Mouse (Mus musculus) forebrain, embryonic 14.5 days (tissue): ENCODE measurements around the gene Helz2. TPM values are rescaled to one million over a fixed set of nuclear protein-coding genes. Genes with fewer than 3 reads are reported as not detected.
A peak's percentile ranks its signal among the peaks of the same experiment; 100 is the strongest.
"Not testable (repeated sequence)": the region's sequence is repeated elsewhere in the genome, so short reads cannot be mapped to it uniquely, and the experiment has no call there.

ENCODE experiments used
- ATAC-seq: fragments of 200-750 bp; cut with Nextera tagmentation; 2 replicates; pipeline ENCODE4 v1.8.0; 2017; ENCODE audit warnings: mild to moderate bottlenecking, moderate library complexity
- DNase-seq: peaks from one replicate; pipeline ENCODE4 v3.0.0-alpha.2; 2015; ENCODE audit warnings: low spot score
- H3K27ac ChIP-seq: fragments of 300-500 bp; sonication (generic); 2 replicates; pipeline ENCODE4 v1.5.1; 2014; ENCODE audit warnings: low read depth, mild to moderate bottlenecking, control low read depth, low read length, moderate library complexity
- H3K27me3 ChIP-seq: fragments of 300-500 bp; sonication (generic); replicated peaks from 2 replicates; pipeline ENCODE4 v1.6.1; 2014; ENCODE audit warnings: low read length, control low read depth, mixed read lengths; ENCODE audit not compliant: control insufficient read depth, insufficient read depth
- H3K36me3 ChIP-seq: fragments of 300-500 bp; sonication (generic); 2 replicates; pipeline ENCODE4 v1.6.1; 2014; ENCODE audit warnings: low read length, control low read depth; ENCODE audit not compliant: control insufficient read depth, insufficient read depth
- H3K4me1 ChIP-seq: fragments of 300-500 bp; sonication (generic); 2 replicates; pipeline ENCODE4 v1.6.1; 2014; ENCODE audit warnings: antibody characterized with exemption, low read length, control low read depth; ENCODE audit not compliant: control insufficient read depth, insufficient read depth
- H3K4me2 ChIP-seq: fragments of 300-500 bp; sonication (generic); 2 replicates; pipeline ENCODE4 v1.6.1; 2014; ENCODE audit warnings: mild to moderate bottlenecking, control low read depth, low read length
- H3K4me3 ChIP-seq: fragments of 300-500 bp; sonication (generic); 2 replicates; pipeline ENCODE4 v1.5.1; 2014; ENCODE audit warnings: low read depth, low read length, control low read depth
- H3K9ac ChIP-seq: fragments of 300-500 bp; sonication (generic); 2 replicates; pipeline ENCODE4 v1.6.1; 2014; ENCODE audit warnings: mild to moderate bottlenecking, low read length, control low read depth, moderate library complexity
- H3K9me3 ChIP-seq: fragments of 300-500 bp; sonication (generic); replicated peaks from 2 replicates; pipeline ENCODE4 v1.6.1; 2016; ENCODE audit warnings: low read length, control low read depth, mixed read lengths; ENCODE audit not compliant: control insufficient read depth
- WGBS: fragments of 180-500 bp; shearing (Covaris S2); extraction: QIAGEN DNeasy Blood & Tissue Kit; methylation state at CpG from one replicate; pipeline ENCODE4 v1.1.7; 2014; 5-methylcytosine and 5-hydroxymethylcytosine counted together
- polyA plus RNA-seq: library from polyadenylated mRNA; unstranded; fragments of >200 nt; fragmentation: Nextera tagmentation; extraction: Ambion mirVana; gene quantifications from 2 replicates; pipeline ENCODE4 v1.2.1, GENCODE M21; 2014

Gene Helz2
- polyA plus RNA-seq, 1 experiment from 2014 or later, result 0.33 TPM

GRCm38 (mm10) chr2:181193044-181193443 is 48.8 kb downstream of the Helz2 start:
- H3K4me3 ChIP-seq, result no peak overlapping the region
- H3K27ac ChIP-seq, result no peak overlapping the region
- WGBS, result 80% methylated on average over 3 of the region's 3 CpGs
- no peak overlapping the region for H3K9ac ChIP-seq
- peaks cover 10% of the 10 kb centered on the region for H3K36me3 ChIP-seq
- no peaks in the 10 kb centered on the region for H3K9me3 ChIP-seq
- H3K4me2 ChIP-seq, result no peak overlapping the region
- ATAC-seq (no peak), DNase-seq (no peak)
- no peaks in the 10 kb centered on the region for H3K27me3 ChIP-seq
- peaks cover 8% of the 10 kb centered on the region for H3K4me1 ChIP-seq

DNA sequence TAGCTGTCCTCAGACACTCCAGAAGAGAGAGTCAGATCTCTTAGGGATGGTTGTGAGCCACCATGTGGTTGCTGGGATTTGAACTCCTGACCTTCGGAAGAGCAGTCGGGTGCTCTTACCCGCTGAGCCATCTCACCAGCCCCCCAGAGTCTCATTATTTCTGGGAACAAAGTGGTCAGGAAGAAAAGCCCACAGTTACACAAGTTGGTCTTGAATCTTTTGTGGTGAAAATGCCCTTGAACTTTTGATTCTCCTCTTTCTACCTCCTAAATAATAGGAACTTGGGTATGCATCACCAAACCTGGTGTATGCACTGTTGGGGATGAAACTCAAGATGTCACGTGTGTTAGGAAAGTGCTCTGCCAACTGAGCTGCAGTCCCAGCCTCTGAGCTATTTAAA is 49.9 kb downstream of the Helz2 start:
- peaks cover 10% of the 10 kb centered on the region for H3K36me3 ChIP-seq
- H3K9me3 ChIP-seq, result no peaks in the 10 kb centered on the region
- WGBS, result 59% methylated on average over 4 of the region's 4 CpGs
- no peak overlapping the region for H3K27ac ChIP-seq
- H3K4me1 ChIP-seq, result peaks cover 8% of the 10 kb centered on the region
- no peak overlapping the region for H3K9ac ChIP-seq
- no peak overlapping the region for H3K4me3 ChIP-seq
- no peak overlapping the region for H3K4me2 ChIP-seq
- ATAC-seq (no peak), DNase-seq (no peak)
- no peaks in the 10 kb centered on the region for H3K27me3 ChIP-seq

GRCm38 (mm10) chr2:181191385-181191784 is 50.4 kb downstream of the Helz2 start:
- not testable (repeated sequence) for H3K27ac ChIP-seq, ATAC-seq, H3K27me3 ChIP-seq, H3K36me3 ChIP-seq, DNase-seq, H3K9me3 ChIP-seq, H3K4me1 ChIP-seq, H3K9ac ChIP-seq, H3K4me2 ChIP-seq, H3K4me3 ChIP-seq
- WGBS, result 75% methylated on average over 3 of the region's 4 CpGs

DNA sequence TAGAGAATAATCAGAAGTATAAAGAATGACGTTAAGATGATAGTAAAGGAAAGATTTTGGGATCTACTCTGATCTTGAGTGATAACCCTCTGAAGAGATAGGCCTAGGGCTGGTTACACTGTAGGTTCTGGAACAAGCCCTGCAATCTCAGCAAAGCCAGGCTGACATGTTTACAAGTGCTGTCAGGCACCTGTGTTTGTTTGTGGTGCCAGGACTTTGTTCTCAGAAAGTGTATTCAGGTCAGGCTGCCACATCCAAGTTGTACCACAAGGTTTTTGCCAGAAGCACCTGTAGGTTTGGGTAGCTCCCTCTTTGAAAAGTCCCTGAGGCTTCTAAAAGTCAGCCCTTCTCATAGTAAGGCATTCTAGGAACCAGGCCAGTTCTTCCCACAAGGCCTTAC is 52.5 kb downstream of the Helz2 start:
- Histone ChIP-seq H3K9me3 (no peaks in the 10 kb centered on the region), H3K4me2 (no peak overlapping the region), H3K36me3 (peaks cover 10% of the 10 kb centered on the region), H3K27ac (no peak overlapping the region), H3K4me3 (no peak overlapping the region), H3K27me3 (no peaks in the 10 kb centered on the region), H3K4me1 (peaks cover 8% of the 10 kb centered on the region), H3K9ac (no peak overlapping the region)
- ATAC-seq, result no peak
- DNase-seq, result no peak
- 95% methylated on average over 1 of the region's 1 CpGs for WGBS

- DNase-seq (no peak), ATAC-seq (no peak)
- peak overlapping the region; percentile 67 for H3K4me3 ChIP-seq
- peak overlapping the region; percentile 98; the same call in 1 of the 2 replicates for H3K9ac ChIP-seq
- peaks cover 8% of the 10 kb centered on the region for H3K4me1 ChIP-seq
- 87% methylated on average over 2 of the region's 2 CpGs for WGBS
- peak overlapping the region; percentile 67 for H3K4me2 ChIP-seq
- no peak overlapping the region; the same call in 1 of the 2 replicates for H3K27ac ChIP-seq
- H3K9me3 ChIP-seq, result no peaks in the 10 kb centered on the region
- H3K27me3 ChIP-seq, result no peaks in the 10 kb centered on the region
- H3K36me3 ChIP-seq, result peaks cover 10% of the 10 kb centered on the region
Measured at GRCm38 (mm10) chr2:181188681-181189080, 53.1 kb downstream of the Helz2 start.

GRCm38 (mm10) chr2:181187121-181188000 is 54.5 kb downstream of the Helz2 start, which contains the start of gene Ppdpf:
Gene Ppdpf, plus strand, starts transcription at chr2:181187247.
- H3K27me3 ChIP-seq, result no peaks in the 10 kb centered on the region
- ATAC-seq, result peak; percentile 94
- under 1% methylated on average over 64 of the region's 64 CpGs for WGBS

DNA sequence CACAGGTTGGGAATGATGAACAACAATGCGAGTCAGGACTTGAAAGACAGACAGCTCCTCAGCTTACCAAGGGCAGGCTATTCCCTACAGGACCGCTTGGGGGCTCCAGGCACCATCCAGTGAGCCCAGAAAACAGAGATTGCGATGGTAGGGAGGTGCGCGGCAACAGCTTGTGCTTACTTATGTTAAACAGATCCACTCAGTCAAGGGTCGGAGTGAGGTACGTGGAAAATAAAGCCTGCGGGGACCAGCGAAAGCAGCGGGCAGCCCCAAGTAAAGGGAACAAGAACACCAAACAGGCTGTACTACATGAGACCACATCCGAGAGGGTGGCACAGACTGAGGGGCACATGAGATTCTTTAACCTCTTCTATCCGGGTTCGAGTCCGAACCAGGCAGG is 55.2 kb downstream of the Helz2 start:
- Histone ChIP-seq H3K4me1 (peaks cover 8% of the 10 kb centered on the region), H3K27ac (peak overlapping the region; percentile 93), H3K4me2 (peak overlapping the region; percentile 67), H3K9me3 (no peaks in the 10 kb centered on the region), H3K27me3 (no peaks in the 10 kb centered on the region), H3K9ac (peak overlapping the region; percentile 98), H3K4me3 (peak overlapping the region; percentile 67), H3K36me3 (peaks cover 10% of the 10 kb centered on the region)
- WGBS, result under 1% methylated on average over 14 of the region's 14 CpGs
- DNase-seq, result peak; percentile 95
- ATAC-seq, result peak; percentile 88

More at GRCm38 (mm10) chr2:181187121-181188000, 54.5 kb downstream of the Helz2 start, which contains the start of gene Ppdpf:
- Histone ChIP-seq H3K36me3 (peaks cover 10% of the 10 kb centered on the region), H3K4me1 (peaks cover 8% of the 10 kb centered on the region), H3K9ac (peak within 1 kb of the TSS; percentile 98), H3K9me3 (no peaks in the 10 kb centered on the region), H3K4me2 (peak within 1 kb of the TSS; percentile 67), H3K4me3 (peak within 1 kb of the TSS; percentile 67), H3K27ac (peak within 1 kb of the TSS; percentile 93)
- DNase-seq, result peak; percentile 96

DNA sequence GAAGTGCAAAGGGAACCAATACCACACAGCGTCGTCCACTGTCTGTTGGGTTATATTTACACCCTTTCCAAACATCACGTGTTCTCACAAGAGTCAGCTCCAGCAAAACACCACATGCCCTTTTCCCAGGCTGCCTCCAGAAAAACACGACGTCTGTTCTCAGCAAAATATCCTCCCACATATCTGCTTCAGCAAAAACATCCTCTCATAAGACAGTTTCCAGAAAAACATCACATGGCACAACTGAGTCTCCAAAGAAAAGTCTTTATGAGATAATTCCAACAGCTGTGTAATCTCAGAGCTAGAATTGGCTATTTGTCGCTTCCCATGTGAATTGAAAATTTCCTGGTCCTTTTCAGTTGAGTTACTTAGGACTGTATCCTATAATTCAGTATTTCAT is 60.9 kb downstream of the Helz2 start:
- Histone ChIP-seq H3K27me3 (no peaks in the 10 kb centered on the region), H3K27ac (no peak overlapping the region), H3K36me3 (no peaks in the 10 kb centered on the region), H3K9me3 (no peaks in the 10 kb centered on the region), H3K9ac (no peak overlapping the region), H3K4me3 (no peak overlapping the region), H3K4me2 (no peak overlapping the region), H3K4me1 (no peaks in the 10 kb centered on the region)
- no peak for ATAC-seq
- 83% methylated on average over 6 of the region's 6 CpGs for WGBS
- DNase-seq, result no peak

DNA sequence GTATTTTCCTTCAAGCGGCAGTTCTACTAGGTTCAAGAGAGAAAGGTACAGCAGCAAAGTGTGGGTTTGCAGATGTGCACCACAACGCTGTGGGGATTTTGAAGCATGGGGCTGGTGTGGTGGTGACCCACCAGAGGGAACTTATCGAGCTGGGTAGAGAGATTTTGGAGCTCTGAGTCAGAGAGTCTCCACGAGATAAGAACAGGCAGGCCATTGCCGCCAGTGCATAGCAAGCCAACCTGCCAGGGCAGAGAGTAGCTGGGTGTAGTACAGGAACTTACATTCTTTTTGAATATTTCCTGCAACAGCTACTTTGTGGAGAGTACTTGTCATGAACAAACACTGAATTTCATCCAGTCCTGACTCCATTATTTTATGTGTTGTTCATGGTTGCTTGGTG is 63.4 kb downstream of the Helz2 start:
- H3K4me2 ChIP-seq, result no peak overlapping the region
- H3K9me3 ChIP-seq, result no peaks in the 10 kb centered on the region
- H3K27me3 ChIP-seq, result no peaks in the 10 kb centered on the region
- H3K36me3 ChIP-seq, result no peaks in the 10 kb centered on the region
- DNase-seq (no peak), ATAC-seq (no peak)
- H3K27ac ChIP-seq, result no peak overlapping the region
- H3K9ac ChIP-seq, result no peak overlapping the region
- 87% methylated on average over 5 of the region's 5 CpGs for WGBS
- H3K4me3 ChIP-seq, result no peak overlapping the region
- no peaks in the 10 kb centered on the region for H3K4me1 ChIP-seq
